Mouse (Mus musculus) myocyte (in vitro differentiated cells): ENCODE measurements around the gene Itga11. TPM values are rescaled to one million over a fixed set of nuclear protein-coding genes. Genes with fewer than 3 reads are reported as not detected.
A peak's percentile ranks its signal among the peaks of the same experiment; 100 is the strongest.

Source experiments
- H3K27me3 ChIP-seq: one replicate; pipeline ENCODE4 v1.6.1; 2011; ENCODE audit not compliant: control insufficient read depth, insufficient read depth, insufficient read length
- H3K36me3 ChIP-seq: one replicate; pipeline ENCODE4 v1.6.1; 2011; ENCODE audit not compliant: control insufficient read depth, insufficient read depth
- H3K4me2 ChIP-seq: one replicate; pipeline ENCODE4 v1.6.1; 2011; ENCODE audit warnings: low read depth, control low read depth
- H3K4me3 ChIP-seq: one replicate; pipeline ENCODE4 v1.5.1; 2011; ENCODE audit warnings: mild to moderate bottlenecking, control low read depth, moderate library complexity
- H3K79me2 ChIP-seq: one replicate; pipeline ENCODE4 v1.6.1; 2011; ENCODE audit not compliant: control insufficient read depth, insufficient read depth
- H3ac ChIP-seq: one replicate; pipeline ENCODE4 v1.6.1; 2011; ENCODE audit not compliant: control insufficient read depth, insufficient read length
- CEBPB ChIP-seq: IDR thresholded peaks from 2 replicates; pipeline ENCODE4 v1.6.1; 2011; ENCODE audit warnings: mild to moderate bottlenecking, moderate library complexity; ENCODE audit not compliant: poor library complexity, insufficient read depth, severe bottlenecking
- E2F4 ChIP-seq: IDR thresholded peaks from one replicate; pipeline ENCODE4 v1.6.1; 2011; ENCODE audit warnings: mild to moderate bottlenecking, control low read depth, moderate library complexity; ENCODE audit not compliant: insufficient read depth
- MAX ChIP-seq: IDR thresholded peaks from one replicate; pipeline ENCODE4 v1.6.1; 2011; ENCODE audit warnings: low read depth, mild to moderate bottlenecking, control low read depth
- MYOD1 ChIP-seq, 3 experiments: IDR thresholded peaks; one replicate each; pipeline ENCODE4 v1.6.1; 2011; ENCODE audit warnings: control low read depth in 2 of 3, low read depth in 2 of 3, mild to moderate bottlenecking in 2 of 3, moderate library complexity in 1 of 3; ENCODE audit not compliant: insufficient read length in 2 of 3, control insufficient read depth in 1 of 3
- MYOG ChIP-seq, 3 experiments: IDR thresholded peaks; one replicate each; pipeline ENCODE4 v1.6.1; 2011; ENCODE audit warnings: control low read depth in 2 of 3, low read depth in 2 of 3, mild to moderate bottlenecking in 2 of 3; ENCODE audit not compliant: insufficient read length in 2 of 3, control insufficient read depth in 1 of 3, insufficient read depth in 1 of 3
- POLR2A ChIP-seq: IDR thresholded peaks from one replicate; pipeline ENCODE4 v1.6.1; 2011; ENCODE audit warnings: low read depth, mild to moderate bottlenecking, control low read depth, moderate library complexity; ENCODE audit not compliant: insufficient read length
- POLR2AphosphoS2 ChIP-seq: IDR thresholded peaks from one replicate; pipeline ENCODE4 v1.6.1; 2011; ENCODE audit warnings: low read depth, control low read depth; ENCODE audit not compliant: insufficient read length
- REST ChIP-seq: IDR thresholded peaks from one replicate; pipeline ENCODE4 v1.6.1; 2011; ENCODE audit warnings: mild to moderate bottlenecking, control low read depth, moderate library complexity; ENCODE audit not compliant: insufficient read depth, insufficient read length
- SRF ChIP-seq: IDR thresholded peaks from one replicate; pipeline ENCODE4 v1.6.1; 2011; ENCODE audit warnings: low read depth; ENCODE audit not compliant: control insufficient read depth, insufficient read length
- TCF12 ChIP-seq: IDR thresholded peaks from one replicate; pipeline ENCODE4 v1.6.1; 2011; ENCODE audit warnings: mild to moderate bottlenecking, control low read depth; ENCODE audit not compliant: poor library complexity, insufficient read depth, severe bottlenecking
- TCF3 ChIP-seq: IDR thresholded peaks from one replicate; pipeline ENCODE4 v1.6.1; 2011; ENCODE audit warnings: low read depth, control low read depth; ENCODE audit not compliant: insufficient read length
- USF1 ChIP-seq: IDR thresholded peaks from one replicate; pipeline ENCODE4 v1.6.1; 2011; ENCODE audit warnings: low read depth, mild to moderate bottlenecking, control low read depth, moderate library complexity
- polyA plus RNA-seq: library from polyadenylated mRNA; unstranded; fragments of >200 nt; fragmentation: generic; extraction: Trizol; gene quantifications from one replicate; pipeline ENCODE4 v1.2.1, GENCODE M21; 2012; ENCODE audit warnings: missing spikeins

Itga11 gene
- polyA plus RNA-seq, 1 experiment = 0.54 TPM

DNA sequence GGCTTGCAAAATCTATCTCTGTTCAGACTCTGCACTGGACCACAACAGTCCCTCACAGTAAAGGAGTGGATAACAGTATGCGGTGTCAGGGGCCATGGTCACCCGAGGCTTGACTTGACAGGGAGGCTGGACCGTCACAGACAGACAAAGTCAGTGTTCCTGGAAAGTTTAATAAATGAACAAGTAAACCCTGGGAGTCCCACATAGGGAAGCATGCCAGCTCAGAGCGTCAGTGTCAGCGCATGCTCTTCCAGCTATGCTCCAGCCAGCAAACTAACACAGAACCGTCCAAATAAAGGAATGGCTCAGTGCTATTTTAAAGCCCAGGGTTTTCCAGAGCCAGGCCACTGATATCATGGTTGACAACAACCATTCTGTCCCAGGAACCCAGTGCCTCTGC, 69.0 kb downstream of the Itga11 start:
- Histone ChIP-seq H3K79me2 (no peaks in the 10 kb centered on the region), H3K36me3 (no peaks in the 10 kb centered on the region), H3K4me3 (no peak overlapping the region), H3K27me3 (no peaks in the 10 kb centered on the region), H3K4me2 (no peak overlapping the region), H3ac (no peak overlapping the region)
- TF ChIP-seq MAX (no peak), TCF12 (no peak), POLR2AphosphoS2 (no peak), USF1 (no peak), SRF (no peak), MYOG (IDR thresholded peaks at IDR 0.05; ENCODE audit: control insufficient read depth in 1 of 3, insufficient read depth in 1 of 3, insufficient read length in 2 of 3, low read depth in 2 of 3) (no peak), E2F4 (no peak), CEBPB (no peak), TCF3 (no peak), MYOD1 (IDR thresholded peaks at IDR 0.05; ENCODE audit: control insufficient read depth in 1 of 3, insufficient read length in 2 of 3, low read depth in 2 of 3) (no peak), REST (no peak), POLR2A (no peak)

GRCm38 (mm10) chr9:62749666-62750065, 72.0 kb downstream of the Itga11 start:
- TF ChIP-seq POLR2A (no peak), E2F4 (no peak), USF1 (no peak), MAX (no peak)
- H3K4me2 ChIP-seq = no peak overlapping the region
- H3K36me3 ChIP-seq = no peaks in the 10 kb centered on the region

GRCm38 (mm10) chr9:62750381-62750780, 72.8 kb downstream of the Itga11 start:
- H3K4me3 ChIP-seq = no peak overlapping the region
- H3ac ChIP-seq = no peak overlapping the region
- no peaks in the 10 kb centered on the region for H3K27me3 ChIP-seq
- H3K4me2 ChIP-seq = no peak overlapping the region
- no peak for TF ChIP-seq POLR2AphosphoS2
- TF ChIP-seq REST = no peak
- no peak for TF ChIP-seq POLR2A
- TF ChIP-seq CEBPB = no peak
- TF ChIP-seq MYOG (IDR thresholded peaks at IDR 0.05; ENCODE audit: control insufficient read depth in 1 of 3, insufficient read depth in 1 of 3, insufficient read length in 2 of 3, low read depth in 2 of 3) = no peak
- no peak for TF ChIP-seq MYOD1 (IDR thresholded peaks at IDR 0.05; ENCODE audit: control insufficient read depth in 1 of 3, insufficient read length in 2 of 3, low read depth in 2 of 3)
- no peak for TF ChIP-seq TCF12
- TF ChIP-seq MAX = no peak
- TF ChIP-seq TCF3 = no peak
- TF ChIP-seq E2F4 = no peak
- TF ChIP-seq SRF = no peak
- no peak for TF ChIP-seq USF1
- H3K36me3 ChIP-seq = no peaks in the 10 kb centered on the region
- H3K79me2 ChIP-seq = no peaks in the 10 kb centered on the region

More at GRCm38 (mm10) chr9:62749666-62750065, 72.0 kb downstream of the Itga11 start:
- no peak overlapping the region for H3K4me3 ChIP-seq
- no peaks in the 10 kb centered on the region for H3K79me2 ChIP-seq
- H3ac ChIP-seq = no peak overlapping the region
- no peaks in the 10 kb centered on the region for H3K27me3 ChIP-seq

DNA sequence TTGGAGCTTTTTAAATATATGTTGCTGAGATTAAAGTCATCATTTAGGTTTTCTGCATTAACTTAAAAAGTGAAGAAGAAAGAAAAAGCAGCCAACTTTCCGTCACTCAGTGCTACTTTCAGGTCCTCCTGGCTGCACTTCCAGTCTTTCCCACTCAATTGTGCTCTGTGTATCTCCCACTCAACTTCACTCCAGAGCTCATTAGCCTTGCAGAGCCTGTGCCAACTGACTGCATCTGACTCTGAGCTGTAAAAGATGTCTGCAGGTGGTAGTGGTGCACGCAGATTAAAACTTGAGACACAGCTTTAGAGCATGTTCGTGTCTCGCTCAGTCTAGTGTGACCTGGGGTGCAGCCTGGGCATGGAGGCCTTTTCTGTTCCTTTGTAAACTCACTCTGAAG, 80.7 kb downstream of the Itga11 start:
- Histone ChIP-seq H3K4me3 (no peak overlapping the region), H3K36me3 (no peaks in the 10 kb centered on the region), H3K4me2 (no peak overlapping the region), H3K27me3 (no peaks in the 10 kb centered on the region), H3K79me2 (no peaks in the 10 kb centered on the region), H3ac (no peak overlapping the region)
- no peak for TF ChIP-seq MYOG (IDR thresholded peaks at IDR 0.05; ENCODE audit: control insufficient read depth in 1 of 3, insufficient read depth in 1 of 3, insufficient read length in 2 of 3, low read depth in 2 of 3)
- no peak for TF ChIP-seq E2F4
- no peak for TF ChIP-seq REST
- TF ChIP-seq MAX = no peak
- no peak for TF ChIP-seq TCF12
- no peak for TF ChIP-seq MYOD1 (IDR thresholded peaks at IDR 0.05; ENCODE audit: control insufficient read depth in 1 of 3, insufficient read length in 2 of 3, low read depth in 2 of 3)
- no peak for TF ChIP-seq SRF
- no peak for TF ChIP-seq CEBPB
- TF ChIP-seq TCF3 = no peak
- TF ChIP-seq POLR2AphosphoS2 = no peak
- no peak for TF ChIP-seq USF1
- TF ChIP-seq POLR2A = no peak

DNA sequence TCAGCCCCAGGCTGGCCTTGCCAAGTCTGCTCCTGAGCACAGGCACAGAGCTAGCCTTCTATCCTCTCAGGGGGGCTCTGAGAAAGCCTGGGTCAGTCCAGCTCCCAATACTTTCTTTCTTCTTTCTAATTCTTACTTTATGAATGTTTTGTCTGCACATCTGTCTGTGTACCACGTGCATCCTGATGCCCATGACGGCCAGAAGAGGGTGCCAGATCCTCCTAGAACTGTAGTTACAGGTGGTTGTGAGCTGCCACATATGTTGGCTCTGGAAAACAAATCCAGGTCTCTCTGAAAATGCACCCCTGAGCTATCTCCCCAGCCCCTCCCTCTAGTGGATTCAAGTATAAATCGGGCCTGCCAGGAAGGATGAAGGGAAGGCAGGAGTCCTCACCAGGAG, 82.0 kb downstream of the Itga11 start:
- H3ac ChIP-seq = no peak overlapping the region
- H3K4me2 ChIP-seq = no peak overlapping the region
- H3K79me2 ChIP-seq = no peaks in the 10 kb centered on the region
- H3K36me3 ChIP-seq = no peaks in the 10 kb centered on the region
- H3K4me3 ChIP-seq = no peak overlapping the region
- TF ChIP-seq SRF (no peak), USF1 (peak; percentile 19)
- no peaks in the 10 kb centered on the region for H3K27me3 ChIP-seq
